Mouse (Mus musculus): Measurements from ENCODE around the gene Egfl8.

The Egfl8 gene

GRCm38 (mm10) chr17:34648141-34648890 lies 32.5 kb upstream of the Egfl8 start:
- no peak for DNase-seq (ENCODE audit: low spot score)

GRCm38 (mm10) chr17:34646906-34647787 lies 31.4 kb upstream of the Egfl8 start, which contains the start of gene Atf6b:
Gene Atf6b, plus strand, starts transcription at chr17:34647146.
- DNase-seq (ENCODE audit: low spot score), result peak; percentile 97

- no peak for DNase-seq (ENCODE audit: low spot score)
Measured at GRCm38 (mm10) chr17:34645831-34646511, 30.2 kb upstream of the Egfl8 start.

GRCm38 (mm10) chr17:34645256-34645829 lies 29.6 kb upstream of the Egfl8 start:
- no peak for DNase-seq (ENCODE audit: low spot score)

- peak; percentile 97 for DNase-seq (ENCODE audit: low spot score)
Measured at GRCm38 (mm10) chr17:34644608-34645007, 28.8 kb upstream of the Egfl8 start, which contains the start of gene Fkbpl. Gene Fkbpl, plus strand, starts transcription at chr17:34644764.

GRCm38 (mm10) chr17:34643944-34644343 lies 28.2 kb upstream of the Egfl8 start:
- no peak for DNase-seq (ENCODE audit: low spot score)

- no peak for DNase-seq (ENCODE audit: low spot score)
Measured at GRCm38 (mm10) chr17:34643379-34643778, 27.6 kb upstream of the Egfl8 start.

- DNase-seq (ENCODE audit: low spot score), result no peak
Measured at GRCm38 (mm10) chr17:34641945-34642344, 26.2 kb upstream of the Egfl8 start.

GRCm38 (mm10) chr17:34640778-34641601 lies 25.2 kb upstream of the Egfl8 start:
- DNase-seq (ENCODE audit: low spot score), result no peak

GRCm38 (mm10) chr17:34639461-34640255 lies 23.9 kb upstream of the Egfl8 start:
- DNase-seq (ENCODE audit: low spot score), result no peak

- DNase-seq (ENCODE audit: low spot score), result no peak
Measured at GRCm38 (mm10) chr17:34637459-34637858, 21.7 kb upstream of the Egfl8 start.

- no peak for DNase-seq (ENCODE audit: low spot score)
Measured at GRCm38 (mm10) chr17:34635671-34636070, 19.9 kb upstream of the Egfl8 start.

GRCm38 (mm10) chr17:34632261-34632691 lies 16.5 kb upstream of the Egfl8 start:
- peak; percentile 81 for DNase-seq (ENCODE audit: low spot score)

- DNase-seq (ENCODE audit: low spot score), result no peak
Measured at GRCm38 (mm10) chr17:34631647-34632046, 15.9 kb upstream of the Egfl8 start.

- DNase-seq (ENCODE audit: low spot score), result no peak
Measured at GRCm38 (mm10) chr17:34630761-34631301, 15.1 kb upstream of the Egfl8 start.

GRCm38 (mm10) chr17:34629796-34630603 lies 14.2 kb upstream of the Egfl8 start:
- DNase-seq (ENCODE audit: low spot score), result no peak

GRCm38 (mm10) chr17:34629221-34629751 lies 13.5 kb upstream of the Egfl8 start, which contains the start of gene Prrt1:
Gene Prrt1, plus strand, starts transcription at chr17:34629533.
- DNase-seq (ENCODE audit: low spot score), result no peak

- no peak for DNase-seq (ENCODE audit: low spot score)
Measured at GRCm38 (mm10) chr17:34628644-34628967, 12.8 kb upstream of the Egfl8 start.

All from left cerebral cortex, adult 11 months (tissue).